Mouse (Mus musculus): ENCODE data around the gene 4931406C07Rik.

Gene 4931406C07Rik

DNA sequence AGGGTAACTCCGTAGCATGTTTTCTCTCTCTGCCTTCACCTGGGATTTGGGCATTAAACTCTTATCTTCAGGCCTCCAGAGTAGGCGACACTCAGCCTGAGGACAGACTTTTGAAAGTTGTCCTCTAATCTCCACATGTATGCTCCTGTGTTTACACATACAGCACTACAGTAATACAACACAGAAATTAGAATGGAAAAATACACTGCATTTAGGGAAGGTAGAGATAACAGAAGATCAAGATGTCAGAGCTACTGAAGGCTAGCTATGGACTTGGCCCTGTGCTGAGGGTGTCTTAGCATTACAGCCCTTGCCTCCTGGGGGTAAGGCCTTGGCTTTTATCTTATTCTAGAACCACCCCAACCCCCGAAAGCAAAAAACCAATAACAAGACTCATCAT, 17.8 kb downstream of the 4931406C07Rik start:
- no peak for DNase-seq (ENCODE audit: low read depth, low spot score)

DNA sequence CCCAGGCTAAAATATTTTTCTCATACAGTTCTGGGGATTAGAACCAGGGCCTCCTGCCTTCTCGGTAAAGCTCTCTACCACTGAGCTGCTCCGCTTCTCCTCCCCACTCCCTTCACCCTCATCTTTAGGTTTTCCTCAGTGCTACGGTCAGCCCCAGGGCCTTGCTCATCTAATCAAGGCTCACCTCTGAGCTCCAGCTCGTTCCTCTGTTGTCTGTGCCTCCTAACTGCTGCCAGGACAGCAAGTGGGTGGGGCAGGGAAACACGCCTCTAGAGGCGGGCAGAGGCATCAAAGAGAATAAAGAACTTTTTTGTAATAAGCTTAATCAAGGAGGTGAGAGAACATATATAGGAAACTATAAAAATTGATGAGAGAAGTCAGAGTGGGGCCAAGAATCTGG, 18.4 kb downstream of the 4931406C07Rik start:
- DNase-seq (ENCODE audit: low read depth, low spot score) = no peak

DNA sequence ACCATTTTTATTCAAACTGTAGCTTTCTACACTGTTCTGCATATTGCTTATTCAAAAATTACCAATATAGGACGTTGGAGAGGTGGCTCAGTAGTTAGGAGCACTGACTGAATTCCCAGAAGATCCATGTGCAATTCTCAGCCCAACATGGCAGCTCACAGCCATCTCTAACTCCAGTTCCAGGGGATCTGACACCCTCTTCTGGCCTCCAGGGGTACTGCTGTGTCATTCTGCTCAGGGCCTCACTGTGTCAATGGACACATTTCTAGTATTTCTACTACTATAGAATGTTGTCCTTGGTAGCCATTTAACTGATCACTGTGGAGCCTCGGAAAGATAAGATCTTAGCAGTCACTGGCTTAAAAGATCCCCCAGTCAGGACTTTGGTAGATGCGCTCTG, 20.8 kb downstream of the 4931406C07Rik start:
- no peak for DNase-seq (ENCODE audit: low read depth, low spot score)

DNA sequence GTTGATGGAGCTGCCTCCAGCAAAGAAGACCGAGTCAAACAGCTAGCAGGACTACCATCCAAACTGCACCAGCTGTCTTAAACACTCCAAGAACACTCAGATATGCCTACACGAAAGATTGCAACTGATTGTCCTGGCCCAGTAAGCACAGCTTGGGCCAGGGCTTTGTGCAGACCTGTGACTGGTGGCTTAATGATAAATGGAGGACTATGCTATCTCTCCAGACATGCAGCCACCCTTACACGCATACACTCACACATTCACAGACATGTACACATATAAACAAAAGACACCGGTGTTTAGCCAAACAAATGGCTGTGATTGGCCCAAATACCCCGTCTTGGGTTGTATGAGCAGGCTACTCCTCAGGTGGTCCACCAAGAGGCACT, 25.8 kb downstream of the 4931406C07Rik start:
- DNase-seq (ENCODE audit: low read depth, low spot score) = peak; percentile 5

DNA sequence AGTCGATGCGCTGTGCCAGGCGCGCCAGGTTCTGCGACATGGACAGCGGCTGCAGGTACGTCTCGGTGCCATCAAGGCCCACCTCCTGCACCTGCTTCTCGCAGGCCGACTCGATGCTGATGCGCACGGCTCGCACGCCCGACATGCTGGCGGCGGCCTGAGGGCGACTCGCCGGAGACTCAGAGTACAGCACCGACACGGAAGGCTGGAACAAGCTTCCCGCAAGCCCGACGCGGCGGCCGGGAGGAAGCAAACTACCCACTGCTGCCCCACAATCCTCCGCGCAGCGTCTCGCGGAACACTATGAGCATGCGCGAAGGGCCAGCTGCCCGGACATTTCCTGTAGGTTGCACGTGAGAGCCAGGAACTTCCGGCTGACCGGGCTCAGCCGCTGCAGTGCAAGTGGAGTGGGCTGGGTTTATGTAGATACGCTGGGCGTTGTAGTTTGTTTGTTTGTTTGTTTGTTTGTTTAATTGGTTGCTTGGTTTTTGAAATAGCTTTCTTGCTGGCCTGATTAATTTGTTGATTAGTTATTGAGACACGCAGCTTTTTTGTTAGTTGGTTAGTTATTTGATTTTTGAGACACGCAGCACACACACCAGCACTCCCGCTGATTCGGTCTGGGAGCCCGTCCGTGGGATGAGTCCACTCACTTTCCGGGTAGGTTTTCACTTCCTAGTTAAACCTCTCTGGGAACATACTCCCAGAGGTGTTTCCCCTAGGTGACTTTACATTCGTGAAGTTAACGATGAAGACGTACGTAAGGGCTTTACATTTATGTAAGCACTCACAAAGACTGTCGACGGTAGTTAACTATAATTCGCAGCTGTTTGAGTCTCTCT, 26.4 kb downstream of the 4931406C07Rik start, which contains the start of gene Med17:
Med17 (minus strand) TSS at position 283 of the 842 bp plus-strand sequence.
- peak; percentile 96 for DNase-seq (ENCODE audit: low read depth, low spot score)

DNA sequence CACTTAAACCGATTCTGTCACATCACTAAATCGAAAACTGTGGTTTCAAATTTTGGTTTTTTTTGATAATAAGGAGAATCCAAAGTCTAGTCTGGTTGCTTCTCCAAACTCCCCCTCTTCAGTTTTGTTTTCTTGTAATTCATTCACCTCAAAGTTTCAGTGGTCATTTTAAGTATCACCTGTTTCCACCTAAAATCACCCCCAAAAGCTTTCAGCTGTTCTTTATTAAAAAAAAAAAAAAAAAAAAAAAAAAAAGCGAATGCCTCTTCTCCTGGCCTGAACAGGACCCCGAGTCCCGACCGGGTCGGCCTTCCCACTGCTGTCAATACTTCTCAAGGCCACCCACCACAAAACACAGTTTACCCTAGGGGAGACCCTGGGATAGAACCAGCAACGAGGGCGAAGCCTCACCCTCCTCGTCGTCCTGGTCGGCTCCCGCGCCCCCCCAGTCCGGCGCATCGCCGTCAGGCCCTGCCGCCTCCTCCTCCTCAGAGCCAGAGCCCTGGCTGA, 27.1 kb downstream of the 4931406C07Rik start:
- no peak for DNase-seq (ENCODE audit: low read depth, low spot score)

DNA sequence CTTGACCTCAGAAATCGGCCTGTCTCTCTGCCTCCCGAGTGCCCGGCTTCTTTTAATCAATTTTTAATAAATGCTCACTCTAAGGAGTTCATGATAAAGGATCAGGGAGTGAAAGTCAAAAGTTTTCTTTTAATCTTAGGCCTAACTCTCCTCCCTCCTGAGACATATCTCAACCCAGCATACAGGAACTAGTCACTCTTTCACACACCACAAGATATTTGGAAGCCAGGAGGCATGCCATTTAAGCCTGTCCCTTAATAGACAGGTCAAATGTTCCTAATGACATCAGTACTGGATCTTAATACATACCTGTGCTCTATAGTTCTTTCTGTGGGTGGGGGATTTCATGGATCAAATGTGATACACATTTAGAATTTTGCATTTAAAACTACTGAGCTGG, 27.9 kb downstream of the 4931406C07Rik start:
- no peak for DNase-seq (ENCODE audit: low read depth, low spot score)

DNA sequence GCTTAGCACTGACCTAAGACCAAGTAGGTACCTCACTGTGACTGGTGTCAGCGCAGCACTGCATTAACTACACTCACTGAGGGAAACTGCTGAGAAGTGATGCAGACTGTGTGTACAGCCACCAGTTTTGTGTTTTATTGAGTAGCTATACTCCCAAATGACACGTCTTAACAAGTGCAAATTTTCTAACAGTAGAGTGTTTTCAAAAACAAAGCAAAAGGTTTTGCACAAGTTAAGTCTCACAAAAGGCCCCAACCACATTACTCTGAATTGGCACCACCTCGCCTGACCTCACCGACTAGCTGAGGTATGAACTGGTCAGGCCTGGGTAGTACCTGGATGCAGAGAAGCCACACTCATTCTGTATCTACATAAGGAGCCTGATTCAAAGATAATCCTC, 29.4 kb downstream of the 4931406C07Rik start:
- DNase-seq (ENCODE audit: low read depth, low spot score) = no peak

DNA sequence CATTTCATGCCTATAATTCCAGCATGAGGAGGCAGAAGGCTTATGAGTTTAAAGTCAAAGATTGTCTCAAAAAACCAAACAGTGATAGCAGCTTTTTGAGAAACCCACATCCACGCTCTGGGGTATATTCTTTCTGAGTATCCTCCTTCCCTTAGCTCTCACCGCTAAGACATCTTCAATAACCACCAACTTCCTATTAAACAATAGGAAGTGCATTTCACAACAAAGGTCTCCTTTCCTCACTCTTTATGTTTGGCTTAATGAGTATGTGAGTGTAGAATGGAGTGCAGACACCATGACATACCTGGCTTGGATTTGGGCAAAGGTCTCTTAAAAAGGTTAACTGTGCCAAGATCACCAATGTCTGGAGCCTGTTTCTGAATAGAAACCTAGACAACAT, 32.3 kb downstream of the 4931406C07Rik start:
- no peak for DNase-seq (ENCODE audit: low read depth, low spot score)

DNA sequence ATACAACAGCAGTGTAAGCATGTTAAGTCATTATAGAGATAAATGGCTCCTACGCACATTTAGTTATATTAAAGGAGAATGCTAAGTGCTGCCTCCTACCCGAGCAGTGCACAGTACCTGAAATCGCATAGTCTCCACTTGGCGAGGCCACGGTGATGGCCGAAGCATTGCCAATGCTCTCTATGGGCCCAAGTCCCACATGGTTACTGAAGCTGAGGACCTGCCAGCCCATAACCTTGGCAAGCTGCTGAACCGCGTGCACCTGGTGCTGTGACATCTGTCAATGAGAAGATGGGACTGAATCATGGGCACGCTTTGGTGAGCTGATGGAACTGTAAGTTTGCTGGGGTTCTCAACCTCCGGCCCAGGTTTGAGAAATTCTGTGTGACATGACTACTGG, 42.8 kb downstream of the 4931406C07Rik start:
- DNase-seq (ENCODE audit: low read depth, low spot score) = no peak

DNA sequence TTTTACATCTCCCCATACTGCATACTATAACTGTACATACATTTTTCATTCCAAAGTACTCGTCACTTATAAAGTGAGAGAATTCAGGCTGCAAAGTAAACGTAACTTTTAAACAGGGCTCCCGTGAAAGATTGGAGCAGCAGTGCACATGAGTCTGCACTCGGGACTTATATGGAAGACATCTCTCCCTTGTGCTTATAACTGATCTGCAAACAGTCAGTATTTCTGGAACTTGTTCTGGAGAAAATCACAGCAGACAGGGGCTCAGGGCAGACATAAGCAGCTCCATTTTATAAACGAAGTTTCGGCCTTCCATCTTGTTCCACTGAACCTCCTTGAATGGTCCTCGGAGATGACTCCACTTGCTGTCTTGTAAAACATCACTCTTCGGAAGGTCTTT, 44.3 kb downstream of the 4931406C07Rik start:
- no peak for DNase-seq (ENCODE audit: low read depth, low spot score)

DNA sequence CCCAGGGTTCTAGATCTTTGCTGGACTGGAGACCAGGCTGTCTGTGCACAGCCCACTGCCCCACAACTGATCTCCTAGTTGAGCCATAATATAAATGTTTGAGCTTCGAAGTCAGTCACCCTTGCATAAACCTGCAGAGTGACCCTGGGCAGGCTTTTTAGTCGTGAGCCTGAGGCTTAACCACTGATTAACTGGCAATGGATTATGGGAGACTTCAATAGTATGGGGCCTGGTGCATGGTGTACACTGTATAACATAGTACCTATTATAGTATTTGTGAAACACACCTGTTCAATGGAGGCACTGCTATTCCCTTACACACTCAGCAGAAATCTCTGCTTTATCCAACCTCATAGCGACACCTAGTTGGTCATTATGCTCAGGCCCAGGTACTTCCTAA, 50.0 kb downstream of the 4931406C07Rik start:
- DNase-seq (ENCODE audit: low read depth, low spot score) = no peak

DNA sequence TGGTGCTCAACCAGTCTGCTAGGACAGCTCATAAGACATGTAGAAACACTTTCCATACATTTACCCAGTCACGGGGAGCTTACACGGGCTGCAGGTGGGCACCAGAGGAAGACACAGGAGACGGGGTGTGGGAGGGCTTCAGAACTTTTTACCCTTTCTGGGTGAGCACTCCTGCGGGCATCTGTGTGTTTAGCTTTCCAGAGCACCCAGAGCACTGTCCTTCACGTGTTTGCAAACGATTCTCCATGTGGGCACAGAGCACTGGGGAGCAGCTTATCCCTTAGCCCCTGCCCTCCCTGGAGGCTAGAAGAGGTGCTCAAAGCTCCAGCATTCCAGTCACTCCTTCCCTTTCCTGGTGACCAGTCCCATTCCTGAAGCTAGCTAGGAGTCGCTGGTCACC, 51.7 kb downstream of the 4931406C07Rik start:
- no peak for DNase-seq (ENCODE audit: low read depth, low spot score)

DNA sequence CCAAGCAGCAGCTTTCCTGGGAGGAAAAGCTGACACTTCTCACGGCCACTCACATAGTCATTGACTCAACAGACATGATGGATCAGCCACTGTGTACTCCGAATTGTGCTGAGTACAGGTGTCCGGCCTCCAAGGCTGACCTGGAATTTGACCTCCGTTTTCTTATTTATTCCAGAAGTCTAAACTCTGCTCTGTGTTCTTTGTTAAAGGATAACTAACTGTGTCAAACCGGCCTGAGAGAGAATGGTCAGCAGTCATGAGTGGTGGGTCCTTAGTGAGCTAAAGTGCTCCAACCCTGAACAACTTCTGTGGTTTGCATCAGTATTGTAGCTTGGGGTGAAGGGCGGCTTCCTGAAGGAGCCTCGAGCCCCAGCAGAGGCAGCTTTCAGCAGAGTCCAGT, 54.1 kb downstream of the 4931406C07Rik start:
- DNase-seq (ENCODE audit: low read depth, low spot score) = no peak

DNA sequence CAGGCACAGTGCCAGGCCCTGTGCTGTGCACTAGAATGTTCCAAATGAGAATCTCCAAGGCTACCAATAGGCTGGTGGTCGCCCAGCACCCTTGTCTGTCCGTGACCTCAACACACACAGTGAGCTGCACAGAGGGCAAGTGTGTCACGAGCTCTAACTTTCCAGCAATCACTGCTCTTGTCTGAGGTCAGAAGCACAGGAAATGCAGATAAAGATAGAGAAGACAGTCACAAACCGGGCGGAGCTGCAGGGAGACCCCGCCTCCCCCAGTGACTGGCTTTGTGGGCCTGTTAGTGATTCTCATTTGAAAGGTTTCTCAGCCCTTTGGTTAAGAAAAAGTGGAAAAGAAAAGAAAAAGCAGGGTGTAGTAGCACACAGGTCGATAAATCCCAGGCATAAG, 55.9 kb downstream of the 4931406C07Rik start:
- no peak for DNase-seq (ENCODE audit: low read depth, low spot score)

DNA sequence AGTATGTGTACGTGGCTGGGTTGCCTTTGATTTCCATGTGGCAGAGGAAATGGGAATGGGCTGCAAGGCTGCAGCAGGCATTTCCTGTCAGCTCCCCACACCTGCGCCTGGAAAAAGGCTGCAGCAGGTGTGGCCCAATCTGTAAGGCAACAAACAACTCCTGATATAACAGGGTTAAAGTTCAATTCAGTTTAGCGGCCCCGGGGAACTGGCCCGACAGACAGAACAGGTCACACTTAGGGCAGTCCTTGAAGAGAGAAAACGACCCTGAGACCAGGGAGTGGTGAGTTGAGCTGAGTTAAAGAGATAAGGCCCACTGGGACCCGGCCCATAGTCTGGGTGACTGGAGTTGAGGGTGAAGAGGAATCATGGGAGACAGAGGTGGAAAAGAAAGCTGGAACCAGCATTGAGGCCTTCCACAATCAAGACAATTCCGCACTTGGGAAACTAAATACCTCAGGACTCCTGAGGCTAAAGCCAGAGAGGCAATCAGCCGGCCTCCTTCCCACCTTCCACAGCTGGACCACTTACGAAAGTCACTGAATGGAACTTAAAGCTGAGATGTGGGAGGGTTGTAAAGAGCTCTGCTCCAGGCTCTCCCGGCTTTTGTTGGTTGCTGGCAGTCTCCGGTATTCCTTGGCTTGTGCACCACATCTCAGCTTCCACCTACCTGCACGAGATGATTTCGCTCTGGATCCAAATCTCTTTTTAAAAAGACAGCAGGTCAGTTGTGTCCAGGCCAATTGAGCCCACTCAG, 60.8 kb downstream of the 4931406C07Rik start:
- DNase-seq (ENCODE audit: low read depth, low spot score) = no peak

DNA sequence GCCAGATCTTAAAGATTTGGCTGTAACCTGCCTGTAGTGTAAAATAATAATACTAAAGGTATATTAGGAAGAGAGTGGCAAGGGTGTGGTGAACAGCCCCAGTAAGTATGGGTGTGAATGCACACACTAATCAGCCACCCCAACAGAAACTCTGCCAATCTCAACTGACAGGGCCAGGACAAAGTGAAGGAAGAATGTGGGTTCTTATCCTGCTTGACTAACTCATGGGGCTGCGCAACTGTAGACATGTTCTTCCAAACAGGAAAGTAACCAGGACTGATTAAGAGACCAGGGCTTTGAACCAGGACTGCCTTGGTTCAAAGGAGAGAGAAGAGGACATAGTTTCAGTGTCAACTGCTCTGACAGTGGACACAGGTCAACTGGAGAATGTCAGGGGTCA, 64.1 kb downstream of the 4931406C07Rik start:
- no peak for DNase-seq (ENCODE audit: low read depth, low spot score)

DNA sequence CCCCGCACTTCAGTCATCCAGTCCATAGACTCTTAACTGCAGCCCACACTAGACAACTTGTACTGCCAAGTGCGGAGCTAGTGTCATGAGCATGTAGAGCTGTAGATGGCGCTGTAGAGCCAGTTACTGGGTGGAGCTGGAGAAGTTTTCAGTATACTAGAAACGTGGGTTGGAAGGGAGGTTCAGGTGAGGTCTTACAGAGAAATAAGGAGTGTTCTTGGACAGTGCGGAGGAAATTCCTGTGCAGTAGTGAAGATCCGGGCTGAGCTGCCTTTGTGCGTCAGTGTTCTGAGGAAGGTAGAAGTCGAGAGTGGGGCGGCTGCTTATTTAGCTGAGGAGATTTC, 64.7 kb downstream of the 4931406C07Rik start:
- peak; percentile 77 for DNase-seq (ENCODE audit: low read depth, low spot score)

DNA sequence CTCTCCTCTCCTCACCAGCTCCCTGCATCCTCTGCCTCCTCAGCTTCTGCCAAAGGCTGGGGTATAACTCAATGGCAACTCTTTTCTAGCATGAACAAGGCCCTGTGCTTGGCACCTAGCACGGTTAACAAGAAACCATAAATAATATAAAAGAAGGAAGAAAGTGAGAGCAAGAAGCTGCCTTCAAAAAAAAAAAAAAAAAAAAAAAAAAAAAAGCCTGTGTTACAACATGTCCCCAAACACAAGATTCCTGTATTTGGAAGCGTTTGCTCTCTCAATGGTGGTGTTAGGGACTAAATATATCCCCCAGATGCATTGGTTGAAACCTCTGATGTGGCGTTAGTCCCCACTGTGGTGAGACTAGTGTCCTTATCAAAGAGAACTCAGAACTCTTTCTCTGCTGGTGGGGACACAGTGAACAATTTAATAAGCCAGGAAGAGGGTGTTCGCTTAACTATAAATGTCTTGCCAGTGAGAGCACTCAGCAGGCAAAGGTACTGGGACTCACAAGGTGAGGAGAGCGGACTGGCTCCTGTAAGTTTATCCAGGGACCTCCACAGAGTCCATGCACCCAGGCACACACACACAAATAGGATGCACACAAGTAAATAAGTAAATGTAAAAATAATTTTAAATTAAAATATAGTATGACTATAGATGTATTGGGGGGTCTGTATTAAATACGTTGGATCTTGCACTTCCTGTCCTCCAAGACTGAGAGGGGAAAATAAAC, 65.2 kb downstream of the 4931406C07Rik start:
- DNase-seq (ENCODE audit: low read depth, low spot score) = no peak

DNA sequence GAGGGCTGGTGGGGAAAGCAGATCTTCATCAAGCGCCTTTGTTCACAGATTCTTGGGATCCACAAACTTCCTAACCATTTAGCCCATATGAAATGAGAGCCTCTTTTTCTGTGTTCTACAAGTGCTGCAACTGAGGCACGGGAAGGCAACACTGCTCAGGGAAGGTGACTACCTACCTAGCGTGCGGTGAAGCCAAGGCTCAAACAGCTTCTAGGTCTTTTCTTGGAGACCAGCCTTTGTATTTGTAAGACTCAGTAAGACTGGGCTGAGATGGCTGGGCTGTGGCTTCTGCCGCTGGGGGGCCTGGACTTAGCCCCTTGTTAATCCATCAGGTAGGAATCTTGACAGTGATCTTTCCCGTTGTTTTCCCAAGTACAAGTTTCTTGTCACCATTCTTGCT, 66.2 kb downstream of the 4931406C07Rik start:
- no peak for DNase-seq (ENCODE audit: low read depth, low spot score)

DNA sequence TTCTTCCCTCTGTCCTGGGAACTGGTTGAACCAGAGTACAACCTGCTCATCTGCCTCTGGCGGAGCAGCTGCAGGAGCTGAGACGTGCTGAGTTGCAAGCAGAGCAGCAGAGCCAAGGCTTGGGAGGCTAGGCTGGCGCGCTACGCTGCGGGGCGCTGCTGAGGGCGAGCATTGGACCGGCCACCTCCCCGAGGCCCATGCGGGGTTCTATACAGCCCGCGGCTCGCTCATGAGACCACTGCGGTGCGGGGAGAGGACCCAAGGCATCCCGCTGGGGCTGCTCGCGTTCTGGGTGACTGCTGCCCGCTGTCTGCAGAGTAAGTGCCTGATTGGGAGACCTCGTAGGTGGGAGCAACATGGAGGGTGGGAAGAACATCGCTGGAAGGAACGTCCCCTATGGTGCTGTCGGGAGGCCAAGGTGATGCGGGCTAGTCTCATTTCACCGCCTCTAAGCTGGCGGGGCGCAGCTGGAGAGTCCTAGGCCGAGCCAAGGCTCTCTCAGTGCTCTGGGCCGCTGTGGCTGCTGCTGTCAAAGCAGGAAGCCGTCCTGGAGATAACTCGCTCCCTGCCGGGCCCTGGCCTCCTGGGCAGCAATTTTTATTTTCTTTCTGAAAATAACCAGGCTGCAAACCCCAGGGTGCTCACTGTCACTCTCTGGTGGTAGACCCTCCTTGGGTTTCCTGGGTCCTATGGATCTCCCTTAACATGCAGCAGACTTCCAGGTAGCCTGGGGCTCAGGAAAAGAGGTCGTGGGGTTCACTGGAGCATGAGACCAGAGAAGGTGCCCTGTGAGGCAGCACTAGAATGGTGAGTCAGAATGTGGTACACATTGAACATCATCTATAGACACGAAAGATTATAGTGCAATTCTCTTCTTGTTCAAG, 67.0 kb downstream of the 4931406C07Rik start, which contains the start of gene Vstm5:
Vstm5 (plus strand) TSS at position 4 of the 884 bp plus-strand sequence.
- DNase-seq (ENCODE audit: low read depth, low spot score) = peak; percentile 45

Measured in forelimb bud, embryonic 11.5 days (tissue).